32 mouse cellular contexts compared by ENCODE assay signal in the genomic region with DNA sequence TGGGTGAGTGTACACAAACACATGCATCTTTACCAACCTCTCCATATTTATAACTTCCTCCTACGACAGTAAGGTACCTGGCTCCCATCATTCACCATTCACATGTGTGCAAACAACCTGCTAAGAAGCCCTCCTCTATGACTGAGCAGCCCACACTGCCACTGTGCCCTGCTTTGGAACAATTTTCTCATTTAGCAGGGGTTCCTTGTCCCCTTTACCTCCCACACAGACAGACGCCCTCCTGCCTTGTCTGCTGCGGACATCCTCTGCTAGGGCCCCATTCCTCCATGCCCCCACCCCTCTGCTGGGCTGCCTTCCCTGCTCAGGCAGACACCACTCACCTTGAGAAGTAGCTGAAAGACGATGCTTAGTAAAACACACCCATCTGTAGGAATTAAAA. TPM values are rescaled to one million over a fixed set of nuclear protein-coding genes. Genes with fewer than 3 reads are reported as not detected.
"Had no signal": no experiment of that assay in that cellular context is flagged by ENCODE, and none has a peak within 500 bp of the region (broad histone marks: within the 10 kb centered on the region; RNA-seq: fewer than 3 reads in every experiment).

No protein-coding gene starts in this region.

- H3K27me3 ChIP-seq: heart, embryonic 15.5 days; hindbrain, embryonic 13.5 days; hindbrain, embryonic 15.5 days; kidney, embryonic 15.5 days; limb, embryonic 13.5 days; limb, embryonic 15.5 days had no signal

- H3K9ac ChIP-seq: heart, embryonic 13.5 days; heart, embryonic 15.5 days; hindbrain, embryonic 13.5 days; hindbrain, embryonic 15.5 days; kidney, embryonic 15.5 days; limb, embryonic 13.5 days; limb, embryonic 15.5 days; liver, embryonic 12.5 days; liver, embryonic 14.5 days had no signal

- H3K4me2 ChIP-seq: heart, embryonic 11.5 days; heart, embryonic 13.5 days; heart, embryonic 15.5 days; hindbrain, embryonic 13.5 days; hindbrain, embryonic 15.5 days; kidney, embryonic 15.5 days; limb, embryonic 13.5 days; limb, embryonic 15.5 days; liver, embryonic 12.5 days had no signal

- DNase-seq: gastrocnemius, postnatal 14 days; gastrocnemius, postnatal 36 days; heart, adult 18-20 months; kidney, adult 11 months; kidney, adult 2 months; kidney, adult 9 months; kidney, postnatal 14 days; kidney, postnatal 36 days; layer of hippocampus, postnatal 36 days; left cerebral cortex, postnatal 4 days had no signal

- H3K36me3 ChIP-seq: heart, embryonic 13.5 days; heart, embryonic 15.5 days; hindbrain, embryonic 13.5 days; hindbrain, embryonic 15.5 days; kidney, embryonic 15.5 days; limb, embryonic 13.5 days; limb, embryonic 15.5 days; liver, embryonic 12.5 days had no signal

- H3K9me3 ChIP-seq: heart, embryonic 13.5 days; heart, embryonic 15.5 days; hindbrain, embryonic 13.5 days; hindbrain, embryonic 15.5 days; kidney, embryonic 15.5 days; limb, embryonic 13.5 days; limb, embryonic 15.5 days; liver, embryonic 12.5 days had no signal

- ATAC-seq: hindbrain, postnatal 0 days; intestine, embryonic 16.5 days; liver, embryonic 12.5 days had no signal

- H3K4me3 ChIP-seq: heart, embryonic 13.5 days; heart, embryonic 15.5 days; hindbrain, embryonic 13.5 days; hindbrain, embryonic 15.5 days; kidney, embryonic 15.5 days; limb, embryonic 13.5 days; limb, embryonic 15.5 days; liver, embryonic 12.5 days had no signal

- H3K4me1 ChIP-seq: heart, embryonic 15.5 days; hindbrain, embryonic 15.5 days; liver, embryonic 12.5 days had no signal

- H3K27ac ChIP-seq: heart, embryonic 13.5 days; heart, embryonic 15.5 days; hindbrain, embryonic 13.5 days; hindbrain, embryonic 15.5 days; hindbrain, postnatal 0 days; kidney, embryonic 15.5 days; kidney, postnatal 0 days; limb, embryonic 13.5 days; limb, embryonic 15.5 days; liver, embryonic 12.5 days; liver, embryonic 14.5 days had no signal

RNA-seq across cellular contexts. Expression of a gene that starts 20.2 kb away (rescaled TPM):
- total RNA-seq: hematopoietic stem cell, adult 5-6 weeks had no signal
- polyA plus RNA-seq: hindbrain, embryonic 15.5 days; large intestine, adult 2 months had no signal

RNA-seq across cellular contexts. Expression of a gene that starts 28.1 kb away (rescaled TPM):
- total RNA-seq: hematopoietic stem cell, adult 5-6 weeks; hindbrain, postnatal 0 days; layer of hippocampus, adult 18-20 months; layer of hippocampus, postnatal 10 days; layer of hippocampus, postnatal 36 days; left cerebral cortex, adult 18-20 months; left cerebral cortex, postnatal 4 days had no signal
- polyA plus RNA-seq: heart, embryonic 13.5 days; hindbrain, embryonic 11.5 days; hindbrain, embryonic 13.5 days; hindbrain, embryonic 15.5 days; hindbrain, postnatal 0 days; intestine, embryonic 14.5 days; intestine, embryonic 16.5 days; kidney, embryonic 15.5 days; kidney, postnatal 0 days; limb, embryonic 11.5 days; liver, embryonic 12.5 days; liver, embryonic 14.5 days; liver, embryonic 16.5 days had no signal
